Mouse (Mus musculus) right cerebral cortex, postnatal 10 days (tissue): ENCODE results near the gene Cdadc1.
A peak's percentile ranks its signal among the peaks of the same experiment; 100 is the strongest.
"Not testable (repeated sequence)": the region's sequence is repeated elsewhere in the genome, so short reads cannot be mapped to it uniquely, and the experiment has no call there.

Experiments
- DNase-seq, 2 experiments: peaks; one replicate each; pipeline ENCODE4 v3.0.0; 2021; ENCODE audit warnings: low spot score in 2 of 2

Gene Cdadc1

GRCm38 (mm10) chr14:59597398-59598259 is at the start of gene Cdadc1:
Gene Cdadc1, minus strand, starts transcription at chr14:59597959.
- DNase-seq: peak; percentile 96 to 97

DNA sequence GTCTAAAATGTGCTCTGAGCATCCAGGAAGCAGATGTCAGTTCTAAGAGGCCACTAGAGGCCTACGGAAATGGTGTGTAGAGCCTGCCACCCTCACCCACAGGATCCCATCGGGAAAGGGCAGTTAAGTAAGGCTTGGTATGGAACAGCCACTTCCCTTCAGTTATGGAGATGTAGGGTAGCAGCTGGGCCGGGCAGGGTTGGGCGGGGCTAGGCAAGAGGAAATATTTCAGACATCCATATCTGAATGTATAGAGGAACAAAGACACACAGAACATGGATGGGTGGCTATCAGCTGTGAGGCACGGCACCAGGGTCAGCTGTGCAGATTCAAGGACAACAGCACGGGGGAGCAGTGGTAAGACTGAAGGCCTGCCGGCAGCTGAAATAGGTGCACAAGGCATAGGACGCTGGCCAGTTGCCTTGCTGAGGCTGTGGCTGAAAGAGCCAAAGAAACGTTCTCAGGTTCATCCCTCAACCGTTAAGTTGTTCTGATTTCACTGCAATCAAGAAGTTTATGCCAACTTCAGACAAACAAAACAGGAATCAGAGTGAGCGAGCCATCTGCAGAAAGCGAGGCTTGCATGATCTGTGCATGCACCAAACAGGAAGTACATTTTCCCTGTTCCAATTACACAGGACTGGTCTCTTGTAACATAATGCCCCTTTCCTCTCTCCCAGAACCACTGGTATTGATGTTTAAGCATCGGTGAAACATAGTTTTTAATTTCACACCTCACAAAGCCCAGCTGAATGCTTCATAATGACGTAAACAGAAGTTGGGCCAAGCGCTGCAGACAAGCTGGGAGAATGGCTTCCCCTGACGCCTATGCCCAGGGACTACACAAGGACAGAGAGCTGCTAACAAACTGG is 49.3 kb upstream of the Cdadc1 start:
- no peak for DNase-seq

DNA sequence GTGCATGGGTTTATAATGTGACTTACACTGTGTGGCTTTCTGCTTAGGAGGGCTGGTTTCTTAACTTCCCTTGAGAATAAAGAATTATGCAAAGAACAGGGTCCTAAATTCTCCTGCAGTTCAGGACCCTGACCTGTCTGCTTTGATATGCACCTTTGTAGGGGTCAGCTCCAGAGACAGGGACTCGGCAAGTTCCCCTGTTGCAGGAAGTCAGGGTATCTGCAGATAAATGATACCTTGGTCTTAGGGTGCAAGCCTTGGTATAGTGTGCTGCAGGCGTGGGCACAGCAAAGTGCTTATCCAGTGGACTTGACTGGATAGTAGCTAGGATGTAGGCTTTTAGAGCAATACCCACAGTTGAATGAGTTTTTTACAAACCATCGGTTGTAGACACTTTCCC is 47.1 kb upstream of the Cdadc1 start:
- no peak for DNase-seq

DNA sequence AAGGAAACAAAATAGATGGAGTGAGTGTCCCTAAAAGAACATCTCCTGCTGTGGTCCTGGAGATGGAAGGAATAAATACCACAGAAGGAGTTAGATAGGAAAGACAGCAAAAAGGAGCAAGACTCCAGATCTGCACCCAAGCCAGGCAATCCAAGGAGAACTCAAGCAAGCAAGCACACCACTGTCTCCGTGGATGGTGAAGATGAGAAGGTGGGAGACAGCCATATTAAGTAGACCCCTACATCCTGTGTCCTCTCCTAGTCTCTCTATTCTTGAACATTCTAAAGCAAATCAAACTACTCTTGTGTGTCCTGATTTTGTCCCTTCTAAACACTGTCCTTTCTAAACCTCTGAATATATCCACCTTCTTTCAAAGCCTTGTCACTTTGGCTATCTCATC is 46.4 kb upstream of the Cdadc1 start:
- DNase-seq: no peak

- DNase-seq: no peak
Measured at GRCm38 (mm10) chr14:59643582-59643981, 45.8 kb upstream of the Cdadc1 start.

DNA sequence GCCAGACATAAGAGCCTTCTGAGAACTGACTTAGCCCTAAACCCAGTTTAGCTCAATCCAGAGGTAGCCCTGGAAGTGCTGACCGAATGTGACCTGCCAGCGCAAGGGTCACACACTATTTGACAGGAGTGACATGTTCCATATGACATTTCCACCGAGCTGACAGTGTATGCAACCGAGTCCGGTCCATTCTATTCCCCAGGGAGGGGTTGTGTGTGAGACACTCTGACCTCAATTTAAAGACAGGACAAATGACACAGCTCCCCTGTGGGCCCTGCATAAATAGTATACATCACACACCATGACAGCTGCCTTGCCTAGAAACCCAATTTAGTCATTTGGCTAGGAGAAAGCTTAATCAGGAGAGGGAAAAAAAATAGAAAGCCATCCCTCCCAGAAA is 44.1 kb upstream of the Cdadc1 start:
- no peak for DNase-seq

GRCm38 (mm10) chr14:59638906-59639703 is 41.3 kb upstream of the Cdadc1 start:
- no peak for DNase-seq

DNA sequence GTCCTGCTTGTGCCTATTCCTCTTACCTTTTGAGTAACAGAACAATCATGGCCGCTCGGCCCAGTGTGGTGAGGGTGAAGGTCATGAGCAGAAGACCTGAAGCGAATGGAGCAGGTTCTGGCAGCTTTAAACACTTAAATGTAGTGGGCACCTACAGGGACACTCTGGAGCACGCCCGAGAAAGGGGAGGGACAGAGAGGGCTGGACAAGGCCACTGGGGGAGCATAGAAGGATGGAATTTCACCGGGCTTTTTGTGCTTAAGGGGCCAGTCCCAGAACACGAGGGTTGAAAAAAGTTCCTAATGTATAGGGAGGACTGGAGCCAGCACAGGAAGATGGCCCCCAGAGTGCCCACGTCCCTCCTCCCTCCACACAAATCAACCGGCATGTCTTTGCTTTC is 36.2 kb upstream of the Cdadc1 start:
- DNase-seq: no peak

DNA sequence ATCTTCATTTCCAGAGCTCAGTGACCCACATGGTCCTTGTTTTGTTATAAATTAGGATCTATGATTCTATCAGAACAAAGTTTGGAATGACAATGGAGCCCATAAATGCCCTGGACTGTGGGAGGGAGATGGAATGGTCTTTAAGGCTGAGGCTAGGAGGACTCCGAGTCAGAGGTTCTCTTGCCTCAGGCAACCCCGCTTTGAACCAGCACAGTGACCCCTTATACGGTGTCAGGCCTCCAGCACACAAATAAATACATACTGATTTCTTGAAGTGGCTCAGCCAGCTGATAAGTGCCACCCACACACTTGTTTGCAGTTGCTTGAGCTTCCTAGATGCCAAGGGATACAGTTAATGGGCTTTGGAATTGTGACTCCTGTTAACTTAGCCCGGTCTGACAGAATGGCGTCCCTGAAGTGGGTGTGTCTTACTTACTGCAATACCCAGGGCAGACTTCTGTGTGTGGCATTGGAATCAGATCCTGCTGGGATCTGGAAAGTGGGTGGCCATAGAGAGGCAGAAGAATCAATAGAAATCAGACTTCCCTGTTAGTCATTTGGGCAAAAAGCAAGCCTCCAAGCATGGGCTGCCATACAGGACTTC is 35.6 kb upstream of the Cdadc1 start:
- DNase-seq: no peak

GRCm38 (mm10) chr14:59632067-59632466 is 34.3 kb upstream of the Cdadc1 start:
- no peak for DNase-seq

DNA sequence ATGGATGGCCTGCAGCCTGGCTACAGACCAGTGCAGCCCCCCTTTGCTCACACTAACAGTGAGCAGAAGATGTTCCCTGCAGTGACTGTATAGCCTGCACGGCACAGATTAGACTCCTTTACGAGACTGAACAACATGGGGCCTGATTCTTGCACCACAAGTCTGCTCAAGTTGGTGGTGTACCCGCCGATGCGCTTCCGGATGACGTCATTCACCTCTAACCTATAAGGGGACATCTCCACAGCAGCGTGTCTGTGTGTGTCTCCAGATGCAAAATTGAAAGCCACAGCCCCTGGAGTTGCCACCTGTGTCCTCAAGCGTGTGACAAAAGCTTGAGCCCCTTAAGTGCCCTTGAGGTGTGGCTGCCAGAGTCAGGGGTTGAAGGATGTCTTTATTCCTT is 32.3 kb upstream of the Cdadc1 start:
- no peak for DNase-seq

- DNase-seq: no peak
Measured at GRCm38 (mm10) chr14:59629308-59629707, 31.5 kb upstream of the Cdadc1 start.

GRCm38 (mm10) chr14:59627823-59628222 is 30.1 kb upstream of the Cdadc1 start:
- peak; percentile 74 to 79 for DNase-seq

- peak in 1 of 2 experiments; percentile 29 for DNase-seq
Measured at GRCm38 (mm10) chr14:59627142-59627680, 29.5 kb upstream of the Cdadc1 start.

- DNase-seq: peak in 1 of 2 experiments; percentile 40
Measured at GRCm38 (mm10) chr14:59626711-59627110, 29.0 kb upstream of the Cdadc1 start.

- peak; percentile 48 to 49 for DNase-seq
Measured at GRCm38 (mm10) chr14:59625806-59626364, 28.1 kb upstream of the Cdadc1 start.

- DNase-seq: peak; percentile 67 to 82
Measured at GRCm38 (mm10) chr14:59625158-59625805, 27.5 kb upstream of the Cdadc1 start, which contains the start of gene Shisa2. Gene Shisa2, plus strand, starts transcription at chr14:59625308.

DNA sequence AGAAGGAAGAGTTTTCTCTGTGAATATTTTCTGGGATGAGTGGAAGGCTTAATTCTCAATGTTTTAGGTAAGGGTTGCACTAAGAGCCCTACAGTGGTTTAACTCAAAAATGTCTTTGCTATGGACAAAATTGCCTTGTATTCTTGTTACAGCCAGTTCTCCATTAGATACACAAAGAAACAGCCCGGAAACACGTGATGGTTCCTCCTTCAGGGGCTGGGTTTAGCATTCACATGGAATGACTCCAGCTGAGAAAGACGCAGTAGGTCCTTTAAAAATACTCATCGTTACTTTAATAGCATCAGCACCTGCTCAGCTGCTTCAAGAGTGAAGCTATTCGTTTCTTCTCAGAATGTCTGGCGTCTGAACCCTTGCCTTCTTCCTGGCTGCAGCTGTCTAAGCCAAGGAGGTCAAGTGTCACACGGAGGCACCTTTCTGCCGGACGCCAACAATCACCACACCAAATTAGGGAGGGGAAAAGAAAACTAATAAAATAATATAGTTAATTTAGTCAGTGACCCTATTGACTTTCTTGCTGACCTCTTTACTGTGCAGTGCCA is 26.6 kb upstream of the Cdadc1 start:
- DNase-seq: no peak

DNA sequence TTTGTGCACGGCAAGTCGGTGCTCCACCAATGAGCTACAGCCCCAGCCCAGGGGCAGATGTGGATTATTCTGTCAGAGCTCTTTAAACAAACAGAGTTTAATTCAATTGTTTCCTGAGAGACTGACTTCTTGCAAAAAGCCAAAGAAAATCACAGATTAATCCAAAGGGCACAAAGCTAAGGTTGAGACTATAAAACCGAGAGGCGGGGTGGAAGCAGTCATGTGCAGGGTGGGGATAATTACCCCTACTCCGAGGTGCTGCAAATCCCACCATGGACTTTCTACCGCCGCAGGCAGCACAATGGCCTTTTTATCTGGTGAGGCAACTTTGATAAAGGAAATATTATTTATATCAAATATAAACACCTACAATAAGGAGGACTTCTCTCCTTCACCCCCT is 19.0 kb upstream of the Cdadc1 start:
- DNase-seq: no peak

DNA sequence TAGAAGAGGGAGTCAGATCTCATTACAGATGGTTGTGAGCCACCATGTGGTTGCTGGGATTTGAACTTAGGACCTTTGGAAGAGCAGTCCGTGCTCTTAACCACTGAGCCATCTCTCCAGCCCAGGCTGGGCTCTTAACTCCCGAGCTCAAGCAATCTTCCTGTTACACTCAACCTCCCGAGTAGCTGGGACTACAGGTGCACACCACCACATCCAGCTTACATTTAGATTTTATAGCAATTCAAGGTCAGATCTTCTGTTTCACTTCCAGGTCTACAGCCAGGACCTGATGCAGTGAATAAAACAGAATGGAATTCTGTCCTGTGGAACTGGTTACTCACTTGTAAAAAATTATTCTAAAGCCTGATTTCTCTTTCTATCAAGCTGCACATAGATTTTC is 16.4 kb upstream of the Cdadc1 start:
- DNase-seq: not testable (repeated sequence)
